Mouse (Mus musculus) gastrocnemius, postnatal 36 days (tissue): ENCODE measurements around the gene Col19a1. TPM values are rescaled to one million over a fixed set of nuclear protein-coding genes. Genes with fewer than 3 reads are reported as not detected.
A peak's percentile ranks its signal among the peaks of the same experiment; 100 is the strongest.
"Not testable (repeated sequence)": the region's sequence is repeated elsewhere in the genome, so short reads cannot be mapped to it uniquely, and the experiment has no call there.

Experiments
- DNase-seq, 2 experiments: peaks; one replicate each; pipeline ENCODE4 v3.0.0; 2022
- intact Hi-C: fragments of 180-260 bp; cut with DNase I; formaldehyde crosslinking; loops from one replicate; pipeline ENCODE4 v1.15.1; 2025
- long read RNA-seq, 2 experiments: library from polyadenylated mRNA; stranded (forward); transcript quantifications; one replicate each; pipeline ENCODE4 v2.0.0; 2021
- total RNA-seq, 2 experiments: library from RNA; stranded (reverse); gene quantifications; 2 replicates each; pipeline ENCODE4 v1.2.3; 2021

Gene Col19a1
- 1 to 10 TPM; 1.4 to 1.9 TPM for total RNA-seq
- long read RNA-seq, experiment 1, partial matches to known transcripts, result 0 of 1 reads
- long read RNA-seq, experiment 1, other reads (novel, unspliced or antisense), result 1 of 1 reads
- long read RNA-seq, experiment 2, result 0 reads

- peak in 1 of 2 experiments; percentile 15 for DNase-seq
Observed at GRCm38 (mm10) chr1:24587141-24587541, at the start of gene Col19a1. Gene Col19a1, minus strand, starts transcription at chr1:24587472.

GRCm38 (mm10) chr1:24633553-24634132, 46.4 kb upstream of the Col19a1 start:
- DNase-seq, result no peak

More at GRCm38 (mm10) chr1:24587141-24587541, at the start of gene Col19a1:
- intact Hi-C loops, result loop anchor here (10.0 kb wide), 1 partner anchor 72 kb away; no protein-coding TSS in a partner anchor

GRCm38 (mm10) chr1:24612556-24612955, 25.3 kb upstream of the Col19a1 start:
- intact Hi-C loops, DNase-seq: not testable (repeated sequence)

More at GRCm38 (mm10) chr1:24633553-24634132, 46.4 kb upstream of the Col19a1 start:
- intact Hi-C loops, result loop anchor here (2.0 to 10.0 kb wide), 2 partner anchors 255 to 329 kb away; no protein-coding TSS in a partner anchor

- DNase-seq, result no peak
- intact Hi-C loops, result no loop called here
Observed at GRCm38 (mm10) chr1:24595096-24595495, 7.8 kb upstream of the Col19a1 start.

- peak; percentile 11 to 25 for DNase-seq
- intact Hi-C loops, result loop anchor here (10.0 kb wide), 1 partner anchor 72 kb away; no protein-coding TSS in a partner anchor
Observed at GRCm38 (mm10) chr1:24586370-24587140, 717 bp downstream of the Col19a1 start.

- no peak for DNase-seq
Observed at GRCm38 (mm10) chr1:24572602-24573001, 14.7 kb downstream of the Col19a1 start.

GRCm38 (mm10) chr1:24564113-24564512, 23.2 kb downstream of the Col19a1 start:
- intact Hi-C loops, result no loop called here
- DNase-seq, result no peak

More at GRCm38 (mm10) chr1:24572602-24573001, 14.7 kb downstream of the Col19a1 start:
- intact Hi-C loops, result no loop called here

- DNase-seq, result no peak
- intact Hi-C loops, result no loop called here
Observed at GRCm38 (mm10) chr1:24558005-24558404, 29.3 kb downstream of the Col19a1 start.

- no peak for DNase-seq
Observed at GRCm38 (mm10) chr1:24553462-24553861, 33.8 kb downstream of the Col19a1 start.

GRCm38 (mm10) chr1:24550560-24551280, 36.6 kb downstream of the Col19a1 start:
- intact Hi-C loops, result no loop called here
- no peak for DNase-seq

More at GRCm38 (mm10) chr1:24553462-24553861, 33.8 kb downstream of the Col19a1 start:
- intact Hi-C loops, result no loop called here

- intact Hi-C loops, result no loop called here
- DNase-seq, result no peak
Observed at GRCm38 (mm10) chr1:24550031-24550430, 37.2 kb downstream of the Col19a1 start.

GRCm38 (mm10) chr1:24549050-24549449, 38.2 kb downstream of the Col19a1 start:
- no peak for DNase-seq
- intact Hi-C loops, result no loop called here

GRCm38 (mm10) chr1:24547574-24547973, 39.7 kb downstream of the Col19a1 start:
- no peak for DNase-seq
- intact Hi-C loops, result no loop called here

GRCm38 (mm10) chr1:24539852-24540251, 47.4 kb downstream of the Col19a1 start:
- DNase-seq, result no peak
- intact Hi-C loops, result no loop called here

- no peak for DNase-seq
- intact Hi-C loops, result no loop called here
Observed at GRCm38 (mm10) chr1:24527194-24527593, 60.1 kb downstream of the Col19a1 start.

- intact Hi-C loops, result loop anchor here (10.0 kb wide), 1 partner anchor 67 kb away; the partner anchor contains the start of gene Col19a1
- no peak for DNase-seq
Observed at GRCm38 (mm10) chr1:24517462-24517861, 69.8 kb downstream of the Col19a1 start.

GRCm38 (mm10) chr1:24515341-24515740, 71.9 kb downstream of the Col19a1 start:
- DNase-seq, result no peak
- intact Hi-C loops, result loop anchor here (10.0 kb wide), 1 partner anchor 69 kb away; the partner anchor contains the start of gene Col19a1

GRCm38 (mm10) chr1:24511536-24511935, 75.7 kb downstream of the Col19a1 start:
- intact Hi-C loops, result loop anchor here (10.0 kb wide), 1 partner anchor 73 kb away; the partner anchor contains the start of gene Col19a1
- DNase-seq, result no peak

GRCm38 (mm10) chr1:24495400-24495799, 91.9 kb downstream of the Col19a1 start:
- intact Hi-C loops, result no loop called here
- no peak for DNase-seq

- DNase-seq, result no peak
- intact Hi-C loops, result no loop called here
Observed at GRCm38 (mm10) chr1:24484161-24484560, 103.1 kb downstream of the Col19a1 start.
